Mouse (Mus musculus) lung, adult 2 months (tissue): ENCODE data around the gene Tmem247.

Experiments used
- CTCF ChIP-seq: fragments of 200-500 bp; IDR thresholded peaks from 2 replicates; pipeline ENCODE4 v1.5.1; 2011; ENCODE audit warnings: mild to moderate bottlenecking, low read length, control low read depth; ENCODE audit not compliant: insufficient read depth
- POLR2A ChIP-seq: fragments of 200-500 bp; IDR thresholded peaks from 2 replicates; pipeline ENCODE4 v1.6.1; 2011; ENCODE audit warnings: low read depth, mild to moderate bottlenecking, control low read depth, low read length, borderline replicate concordance; ENCODE audit errors: extremely low read depth

- TF ChIP-seq CTCF (no peak), POLR2A (no peak)
Observed at GRCm38 (mm10) chr17:86964041-86964440, 46.9 kb downstream of the Tmem247 start.
